Mouse (Mus musculus): ENCODE results near the gene Ptges. TPM values are rescaled to one million over a fixed set of nuclear protein-coding genes. Genes with fewer than 3 reads are reported as not detected.
A peak's percentile ranks its signal among the peaks of the same experiment; 100 is the strongest.

Ptges gene
- total and polyA plus RNA-seq, 2 experiments from 2014 or later, result 6.7 to 8.0 TPM

- H3K4me1 ChIP-seq (ENCODE audit: insufficient read depth, low read length), result peaks cover 3% of the 10 kb centered on the region; the same call in 1 of the 2 replicates
- ATAC-seq (ENCODE audit: low FRiP score) (no peak), DNase-seq (ENCODE audit: low spot score) (no peak)
- H3K4me2 ChIP-seq (ENCODE audit: low read depth, low read length, poor library complexity, severe bottlenecking), result no peak overlapping the region
- no peak overlapping the region for H3K9ac ChIP-seq (replicated peaks; ENCODE audit: low read length, poor library complexity, severe bottlenecking)
- 87% methylated on average over 9 of the region's 9 CpGs for WGBS
- H3K27me3 ChIP-seq (ENCODE audit: insufficient read depth, low read length), result no peaks in the 10 kb centered on the region
- H3K9me3 ChIP-seq (ENCODE audit: low read length), result no peaks in the 10 kb centered on the region
- H3K36me3 ChIP-seq (ENCODE audit: insufficient read depth, low read length), result no peaks in the 10 kb centered on the region
- H3K27ac ChIP-seq (ENCODE audit: low read depth, low read length), result no peak overlapping the region
- H3K4me3 ChIP-seq (ENCODE audit: low read depth, low read length), result no peak overlapping the region
- TF ChIP-seq CTCF (IDR thresholded peaks at IDR 0.05), result no peak
Observed at GRCm38 (mm10) chr2:30863574-30863973, 66.1 kb downstream of the Ptges start.

GRCm38 (mm10) chr2:30862081-30862480 is 67.6 kb downstream of the Ptges start:
- ATAC-seq (ENCODE audit: low FRiP score), result no peak

GRCm38 (mm10) chr2:30859782-30860181 is 69.9 kb downstream of the Ptges start:
- TF ChIP-seq CTCF (IDR thresholded peaks at IDR 0.05), result no peak
- H3K9ac ChIP-seq (replicated peaks; ENCODE audit: low read length, poor library complexity, severe bottlenecking), result no peak overlapping the region
- 87% methylated on average over 5 of the region's 5 CpGs for WGBS
- H3K27me3 ChIP-seq (ENCODE audit: insufficient read depth, low read length), result no peaks in the 10 kb centered on the region
- no peaks in the 10 kb centered on the region for H3K9me3 ChIP-seq (ENCODE audit: low read length)
- H3K4me1 ChIP-seq (ENCODE audit: insufficient read depth, low read length), result peaks cover 13% of the 10 kb centered on the region
- no peak overlapping the region for H3K4me3 ChIP-seq (ENCODE audit: low read depth, low read length)
- no peak for ATAC-seq (ENCODE audit: low FRiP score)
- DNase-seq (ENCODE audit: low spot score), result no peak
- H3K36me3 ChIP-seq (ENCODE audit: insufficient read depth, low read length), result no peaks in the 10 kb centered on the region
- H3K27ac ChIP-seq (ENCODE audit: low read depth, low read length), result no peak overlapping the region
- H3K4me2 ChIP-seq (ENCODE audit: low read depth, low read length, poor library complexity, severe bottlenecking), result no peak overlapping the region

More at GRCm38 (mm10) chr2:30862081-30862480, 67.6 kb downstream of the Ptges start:
- Histone ChIP-seq H3K27ac (ENCODE audit: low read depth, low read length) (no peak overlapping the region), H3K4me1 (ENCODE audit: insufficient read depth, low read length) (peaks cover 8% of the 10 kb centered on the region), H3K9ac (replicated peaks; ENCODE audit: low read length, poor library complexity, severe bottlenecking) (no peak overlapping the region), H3K27me3 (ENCODE audit: insufficient read depth, low read length) (no peaks in the 10 kb centered on the region), H3K36me3 (ENCODE audit: insufficient read depth, low read length) (no peaks in the 10 kb centered on the region), H3K4me2 (ENCODE audit: low read depth, low read length, poor library complexity, severe bottlenecking) (no peak overlapping the region), H3K9me3 (ENCODE audit: low read length) (no peaks in the 10 kb centered on the region), H3K4me3 (ENCODE audit: low read depth, low read length) (no peak overlapping the region)
- no peak for DNase-seq (ENCODE audit: low spot score)
- WGBS, result 71% methylated on average over 4 of the region's 4 CpGs
- TF ChIP-seq CTCF (IDR thresholded peaks at IDR 0.05), result no peak

GRCm38 (mm10) chr2:30857076-30857475 is 72.6 kb downstream of the Ptges start:
- 35% methylated on average over 6 of the region's 6 CpGs for WGBS
- no peak overlapping the region for H3K27ac ChIP-seq (ENCODE audit: low read depth, low read length)
- no peaks in the 10 kb centered on the region for H3K27me3 ChIP-seq (ENCODE audit: insufficient read depth, low read length)
- no peak overlapping the region for H3K4me2 ChIP-seq (ENCODE audit: low read depth, low read length, poor library complexity, severe bottlenecking)
- TF ChIP-seq CTCF (IDR thresholded peaks at IDR 0.05), result no peak
- no peaks in the 10 kb centered on the region for H3K36me3 ChIP-seq (ENCODE audit: insufficient read depth, low read length)
- DNase-seq (ENCODE audit: low spot score) (peak; percentile 59), ATAC-seq (ENCODE audit: low FRiP score) (no peak)
- peaks cover 17% of the 10 kb centered on the region for H3K4me1 ChIP-seq (ENCODE audit: insufficient read depth, low read length)
- no peak overlapping the region for H3K9ac ChIP-seq (replicated peaks; ENCODE audit: low read length, poor library complexity, severe bottlenecking)
- H3K4me3 ChIP-seq (ENCODE audit: low read depth, low read length), result no peak overlapping the region
- H3K9me3 ChIP-seq (ENCODE audit: low read length), result no peaks in the 10 kb centered on the region

GRCm38 (mm10) chr2:30852771-30853313 is 76.8 kb downstream of the Ptges start:
- no peaks in the 10 kb centered on the region for H3K9me3 ChIP-seq (ENCODE audit: low read length)
- no peak overlapping the region for H3K9ac ChIP-seq (replicated peaks; ENCODE audit: low read length, poor library complexity, severe bottlenecking)
- no peak overlapping the region for H3K4me3 ChIP-seq (ENCODE audit: low read depth, low read length)
- no peak for DNase-seq (ENCODE audit: low spot score)
- WGBS, result 27% methylated on average over 20 of the region's 20 CpGs
- H3K4me1 ChIP-seq (ENCODE audit: insufficient read depth, low read length), result peaks cover 17% of the 10 kb centered on the region
- H3K4me2 ChIP-seq (ENCODE audit: low read depth, low read length, poor library complexity, severe bottlenecking), result no peak overlapping the region
- H3K27me3 ChIP-seq (ENCODE audit: insufficient read depth, low read length), result no peaks in the 10 kb centered on the region
- ATAC-seq (ENCODE audit: low FRiP score), result no peak
- H3K27ac ChIP-seq (ENCODE audit: low read depth, low read length), result no peak overlapping the region
- H3K36me3 ChIP-seq (ENCODE audit: insufficient read depth, low read length), result no peaks in the 10 kb centered on the region
- no peak for TF ChIP-seq CTCF (IDR thresholded peaks at IDR 0.05)

- H3K9ac ChIP-seq (replicated peaks; ENCODE audit: low read length, poor library complexity, severe bottlenecking), result no peak overlapping the region
- WGBS, result 76% methylated on average over 6 of the region's 6 CpGs
- no peaks in the 10 kb centered on the region for H3K9me3 ChIP-seq (ENCODE audit: low read length)
- no peaks in the 10 kb centered on the region for H3K36me3 ChIP-seq (ENCODE audit: insufficient read depth, low read length)
- H3K4me3 ChIP-seq (ENCODE audit: low read depth, low read length), result no peak overlapping the region
- peaks cover 5% of the 10 kb centered on the region; the same call in 1 of the 2 replicates for H3K4me1 ChIP-seq (ENCODE audit: insufficient read depth, low read length)
- no peak overlapping the region for H3K27ac ChIP-seq (ENCODE audit: low read depth, low read length)
- DNase-seq (ENCODE audit: low spot score), result no peak
- peaks cover 9% of the 10 kb centered on the region for H3K27me3 ChIP-seq (ENCODE audit: insufficient read depth, low read length)
- no peak for TF ChIP-seq CTCF (IDR thresholded peaks at IDR 0.05)
- ATAC-seq (ENCODE audit: low FRiP score), result no peak
- H3K4me2 ChIP-seq (ENCODE audit: low read depth, low read length, poor library complexity, severe bottlenecking), result no peak overlapping the region
Observed at GRCm38 (mm10) chr2:30850581-30850980, 79.1 kb downstream of the Ptges start.

Measured in midbrain, postnatal 0 days (tissue).